Mouse (Mus musculus) cerebellum, adult 2 months (tissue): ENCODE results near the gene Zzef1.

ENCODE experiments used
- CTCF ChIP-seq: fragments of 200-500 bp; IDR thresholded peaks from 2 replicates; pipeline ENCODE4 v1.5.1; 2011; ENCODE audit warnings: low read depth, mild to moderate bottlenecking, control low read depth, low read length, moderate library complexity, borderline replicate concordance; ENCODE audit not compliant: insufficient read depth
- POLR2A ChIP-seq: fragments of 200-500 bp; IDR thresholded peaks from 2 replicates; pipeline ENCODE4 v1.6.1; 2011; ENCODE audit warnings: low read length, control low read depth, borderline replicate concordance; ENCODE audit not compliant: insufficient read depth

DNA sequence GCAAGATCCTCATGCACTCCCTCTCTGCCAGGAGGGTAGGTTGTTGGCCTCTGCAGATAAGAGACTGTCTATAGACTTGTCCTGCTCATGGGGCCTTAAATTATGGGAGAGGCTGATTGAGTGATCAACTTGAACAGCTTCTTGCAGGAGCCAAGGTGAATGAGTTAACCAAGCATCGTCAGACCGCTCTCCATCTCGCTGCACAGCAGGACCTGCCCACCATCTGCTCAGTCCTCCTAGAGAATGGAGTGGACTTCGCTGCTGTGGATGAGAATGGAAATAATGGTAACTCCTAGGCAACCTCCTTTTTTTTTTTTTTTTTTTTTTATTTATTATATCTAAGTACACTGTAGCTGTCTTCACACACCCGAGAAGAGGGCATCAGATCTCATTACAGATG, 37.7 kb upstream of the Zzef1 start:
- TF ChIP-seq CTCF: no peak
- TF ChIP-seq POLR2A: no peak
